Mouse (Mus musculus) cortical plate, adult 2 months (tissue): Measurements from ENCODE around the gene Myo5a.
A peak's percentile ranks its signal among the peaks of the same experiment; 100 is the strongest.

Source experiments
- CTCF ChIP-seq: fragments of 200-500 bp; IDR thresholded peaks from 2 replicates; pipeline ENCODE4 v1.5.1; 2011; ENCODE audit warnings: mild to moderate bottlenecking, control low read depth, low read length; ENCODE audit not compliant: insufficient read depth; ENCODE audit errors: extremely low read depth
- POLR2A ChIP-seq: fragments of 200-500 bp; IDR thresholded peaks from 2 replicates; pipeline ENCODE4 v1.6.1; 2011; ENCODE audit warnings: mild to moderate bottlenecking, low read length, control low read depth; ENCODE audit not compliant: insufficient read depth; ENCODE audit errors: extremely low read depth

DNA sequence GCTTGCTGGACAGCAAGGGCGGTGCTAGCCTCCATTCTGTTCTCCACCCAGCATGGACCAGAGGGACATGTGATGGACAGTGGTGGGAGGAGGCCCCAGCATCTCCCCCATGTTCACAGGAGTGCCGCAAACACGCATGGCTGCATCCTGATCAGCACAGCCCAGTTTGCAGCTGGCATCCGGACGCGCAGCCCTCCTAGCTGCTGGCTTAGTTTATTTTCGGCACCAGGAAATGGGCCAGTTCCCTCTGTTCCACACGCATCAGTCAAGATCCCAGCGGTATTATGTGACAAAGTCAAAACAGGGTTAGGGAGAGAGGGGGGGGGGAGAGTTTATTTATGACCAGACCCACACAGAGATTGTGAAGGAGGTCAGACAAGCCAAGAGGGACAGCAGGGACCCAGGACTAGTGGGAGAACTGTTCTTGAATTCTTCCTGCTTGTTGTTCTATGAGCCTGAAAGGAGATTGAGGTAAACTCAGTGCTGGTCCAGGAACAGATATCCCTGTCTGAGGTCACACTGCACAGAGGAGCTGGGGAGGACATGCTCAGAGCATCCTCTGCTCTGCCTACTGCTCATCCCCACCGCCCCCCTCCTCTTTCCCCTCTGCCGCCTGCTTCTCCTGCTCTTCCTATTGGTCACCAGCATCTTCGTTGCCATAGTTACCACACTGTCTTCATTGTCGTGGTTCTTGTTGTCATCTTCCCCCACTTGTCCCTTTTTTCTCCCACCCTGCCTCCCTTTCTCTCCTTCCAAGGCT, 183.6 kb downstream of the Myo5a start:
- TF ChIP-seq CTCF (no peak), POLR2A (peak; percentile 91)
